Mouse (Mus musculus) embryo, embryonic 11.5 days (tissue): ENCODE data around the gene Cct7.
"Not testable (repeated sequence)": the region's sequence is repeated elsewhere in the genome, so short reads cannot be mapped to it uniquely, and the experiment has no call there.

Experiments used
- DNase-seq: peaks from one replicate; pipeline ENCODE4 v3.0.0-alpha.2; 2012; ENCODE audit warnings: low read depth, low spot score

Cct7 gene

DNA sequence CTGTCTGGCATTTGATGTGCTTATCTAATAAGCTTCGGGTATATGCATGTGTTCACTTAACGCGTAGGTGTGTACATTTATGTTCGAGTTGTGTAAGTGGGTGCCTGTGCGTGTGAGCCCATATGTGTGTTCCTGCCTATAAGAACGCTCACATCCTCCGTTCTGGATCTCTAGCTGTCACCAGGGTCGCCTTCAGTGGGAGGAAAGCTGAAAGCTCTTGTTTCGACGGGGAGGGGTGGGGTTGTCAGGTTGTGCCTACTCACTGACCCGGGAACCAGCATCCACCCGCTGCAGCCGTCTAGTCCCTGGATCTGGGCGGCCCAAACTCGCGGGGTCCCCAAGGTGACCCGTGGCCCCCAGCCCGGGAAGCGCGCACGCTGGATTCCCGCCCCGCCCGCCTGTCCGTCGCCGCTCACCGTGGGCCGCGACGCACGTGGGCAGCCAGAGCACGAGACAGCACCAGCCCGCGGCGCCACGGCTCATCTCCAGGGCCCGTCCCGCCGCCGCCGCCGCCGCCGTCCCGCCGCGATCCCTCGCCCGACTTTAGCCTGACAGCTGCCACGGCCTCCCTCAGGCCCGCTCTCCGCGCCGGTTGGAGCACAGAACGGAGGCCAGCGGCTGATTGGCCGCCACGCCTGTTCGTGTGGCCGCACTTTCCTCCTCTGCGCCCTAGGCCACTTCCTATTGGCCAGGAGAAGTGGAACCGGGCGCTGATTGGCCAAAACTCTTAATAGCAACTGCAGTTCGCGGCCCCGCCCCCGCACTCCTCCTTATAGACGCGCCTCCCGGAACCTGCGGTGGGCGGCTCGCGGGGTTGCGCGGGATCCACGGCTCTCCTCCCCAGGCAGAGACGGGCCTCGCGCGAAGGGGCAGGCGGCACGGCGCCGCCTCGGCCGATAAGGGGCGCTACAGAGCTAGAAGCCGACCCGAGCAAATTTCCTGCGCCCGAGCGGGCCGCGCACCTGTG, at the start of gene Cct7:
TSS of gene Cct7 (plus strand) at position 818 of the 967 bp plus-strand sequence.
- DNase-seq, result peak; percentile 99

- no peak for DNase-seq
Measured at GRCm38 (mm10) chr6:85402613-85403012, 48.7 kb upstream of the Cct7 start.

DNA sequence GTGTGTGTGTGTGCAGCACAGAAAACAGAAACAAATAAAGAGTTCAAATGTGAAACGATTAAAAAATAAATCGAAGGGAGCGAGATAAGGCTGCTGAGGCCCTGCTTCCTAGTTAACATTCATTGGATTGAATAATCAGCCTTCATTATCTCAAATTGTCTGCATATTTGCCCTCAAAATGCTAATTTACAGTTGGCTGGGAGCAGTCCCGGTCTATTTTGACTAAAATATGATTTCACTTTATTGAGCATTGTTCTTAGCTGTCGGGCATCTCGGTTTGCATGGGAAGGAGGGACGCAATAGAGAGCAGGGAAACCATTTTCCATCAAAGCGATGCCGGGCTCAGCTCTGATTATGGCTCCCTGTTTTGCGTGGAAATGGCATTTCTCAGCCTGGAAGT, 48.3 kb upstream of the Cct7 start:
- DNase-seq, result no peak

GRCm38 (mm10) chr6:85409003-85409402, 42.3 kb upstream of the Cct7 start:
- DNase-seq, result no peak

- peak; percentile 67 for DNase-seq
Measured at GRCm38 (mm10) chr6:85410771-85411273, 40.5 kb upstream of the Cct7 start.

- no peak for DNase-seq
Measured at GRCm38 (mm10) chr6:85415829-85416228, 35.5 kb upstream of the Cct7 start.

- no peak for DNase-seq
Measured at GRCm38 (mm10) chr6:85419150-85419549, 32.2 kb upstream of the Cct7 start.

DNA sequence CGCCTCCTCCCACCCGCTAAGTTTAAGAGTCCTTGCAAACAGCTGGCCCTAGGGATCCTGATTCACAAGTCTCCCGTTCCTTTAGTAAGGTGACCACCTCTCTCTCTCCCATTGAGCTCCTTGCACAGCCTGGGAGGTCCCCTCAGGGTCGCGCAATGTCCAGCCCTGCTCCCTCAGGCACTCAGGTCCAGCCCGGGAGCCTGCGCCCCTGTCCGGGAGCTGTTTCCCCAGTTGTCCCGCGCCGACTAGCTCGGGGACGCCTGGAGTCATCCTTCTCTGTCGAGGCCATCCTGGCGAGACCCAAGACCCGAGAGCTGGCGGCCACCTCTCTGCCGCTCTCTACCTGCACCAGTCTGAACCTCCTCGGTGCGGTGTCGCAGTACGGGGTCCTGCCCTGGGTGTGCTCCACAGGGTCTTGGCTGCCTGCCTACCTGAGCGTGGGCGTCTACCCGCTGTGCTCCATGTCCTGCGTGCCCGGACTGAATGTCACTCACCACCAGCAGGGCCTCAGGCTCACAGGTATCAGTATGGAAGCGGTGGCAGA, 27.4 kb upstream of the Cct7 start, which contains the start of gene Noto:
TSS of gene Noto (plus strand) at position 51 of the 544 bp plus-strand sequence.
- no peak for DNase-seq

DNA sequence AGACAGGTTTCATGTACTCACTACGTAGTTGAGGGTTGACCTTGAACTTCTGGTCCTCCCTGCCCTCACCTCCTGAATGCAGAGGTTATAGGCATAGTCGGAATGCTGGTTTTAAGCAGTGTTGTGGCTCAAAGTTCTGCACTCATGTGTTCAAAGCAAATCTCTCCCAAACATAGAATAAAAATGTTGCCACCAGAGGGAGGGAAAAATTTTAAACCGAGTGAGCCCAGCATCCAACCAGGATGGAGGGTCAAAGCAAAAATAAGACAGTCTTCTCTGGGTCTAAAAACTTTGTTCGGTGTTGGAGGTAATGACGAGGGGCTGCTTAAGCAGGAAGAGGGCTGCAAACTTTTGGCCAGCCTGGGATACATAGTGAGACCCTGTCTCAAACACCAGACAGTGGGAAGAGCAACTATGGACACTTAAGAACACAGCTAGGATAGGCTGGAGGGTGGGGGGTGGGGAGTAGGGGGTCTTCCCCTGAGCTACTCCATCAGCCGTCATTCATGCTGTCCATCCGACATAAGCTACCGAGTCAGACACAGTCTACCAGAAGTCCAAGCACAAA, 20.0 kb upstream of the Cct7 start:
- no peak for DNase-seq

DNA sequence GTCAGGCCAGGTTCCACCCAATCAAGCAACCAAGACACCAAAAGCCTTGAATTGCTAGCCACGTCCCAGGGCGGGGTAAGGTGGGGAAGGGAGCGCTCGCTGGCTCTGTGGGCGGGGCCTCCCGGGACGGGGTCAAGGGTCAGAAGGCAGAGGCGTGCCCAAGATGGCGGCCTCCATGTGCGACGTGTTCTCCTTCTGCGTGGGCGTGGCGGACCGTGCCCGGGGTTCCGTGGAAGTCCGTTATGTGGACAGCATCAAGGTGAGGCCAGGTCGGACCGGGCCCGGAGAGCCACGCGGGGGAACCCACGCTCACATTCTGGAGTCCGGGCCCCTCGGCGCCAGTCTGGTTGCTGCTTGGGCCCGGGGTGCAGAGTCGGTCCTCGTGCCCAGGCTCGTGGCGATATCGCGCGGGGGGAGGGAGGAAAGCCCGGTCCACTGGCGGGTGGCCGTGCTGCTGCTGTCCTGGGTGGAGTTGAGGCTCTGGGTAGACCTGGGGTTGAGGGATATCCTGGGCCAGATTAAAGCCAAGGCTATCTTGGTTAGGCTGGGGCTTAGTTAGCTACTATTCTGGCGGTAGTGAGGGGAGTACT, 19.4 kb upstream of the Cct7 start, which contains the start of gene Smyd5:
TSS of gene Smyd5 (plus strand) at position 148 of the 590 bp plus-strand sequence.
- DNase-seq, result peak; percentile 81

DNA sequence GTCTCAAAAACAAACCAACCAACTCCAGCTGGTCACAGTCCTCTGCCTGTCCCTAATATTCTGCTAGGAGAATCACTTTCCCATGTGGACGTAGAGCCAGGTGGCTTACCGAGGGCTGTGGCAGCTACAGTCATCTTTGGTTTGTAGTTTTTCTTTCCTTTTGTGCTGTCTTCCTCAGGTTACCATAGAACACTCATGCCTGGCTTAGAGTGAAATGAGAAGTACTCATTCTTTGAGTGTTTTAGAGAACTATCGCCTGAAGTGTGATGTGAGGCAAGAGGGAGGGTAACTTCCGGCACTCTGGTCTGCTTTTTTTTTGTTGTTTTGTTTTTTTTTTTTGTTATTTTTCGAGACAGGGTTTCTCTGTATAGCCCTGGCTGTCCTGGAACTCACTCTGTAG, 17.4 kb upstream of the Cct7 start:
- no peak for DNase-seq

DNA sequence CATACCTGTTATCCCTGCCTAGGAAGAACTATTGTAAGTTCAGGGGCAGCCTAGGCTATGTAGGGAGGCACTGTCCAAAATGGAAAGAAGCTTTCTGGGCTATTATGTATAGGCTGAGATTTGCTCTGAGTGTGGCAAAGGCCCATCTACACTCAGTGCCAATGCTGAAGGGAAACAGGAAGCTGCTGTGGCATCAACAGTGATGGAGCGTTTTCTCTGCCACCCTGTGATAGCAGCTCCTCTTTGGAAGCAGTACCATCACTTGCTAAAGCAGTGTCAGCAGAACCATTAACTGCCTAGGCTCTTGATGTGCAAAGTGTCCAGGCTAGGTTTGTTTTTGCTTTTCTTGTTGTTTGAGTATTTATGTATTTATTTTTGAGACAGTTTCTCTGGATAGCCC, 15.1 kb upstream of the Cct7 start:
- DNase-seq, result no peak

DNA sequence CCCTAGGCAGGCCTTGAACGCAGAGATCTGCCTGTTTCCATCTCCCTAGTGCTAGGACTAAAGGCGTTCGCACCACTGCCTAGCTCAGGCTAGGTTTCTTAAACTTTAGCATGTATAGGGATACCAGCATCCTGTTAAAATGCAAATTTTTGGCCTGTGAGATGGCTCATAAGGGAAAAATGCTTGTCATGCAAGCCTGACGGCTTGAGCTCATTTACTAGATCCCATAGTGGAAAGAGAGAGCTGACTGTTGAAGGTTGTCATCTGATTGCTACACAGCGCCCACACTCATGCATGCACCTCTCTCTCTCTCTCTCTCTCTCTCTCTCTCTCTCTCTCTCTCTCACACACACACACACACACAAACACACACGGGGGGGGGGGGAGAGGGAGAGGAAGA, 14.7 kb upstream of the Cct7 start:
- DNase-seq, result no peak

- DNase-seq, result no peak
Measured at GRCm38 (mm10) chr6:85441142-85441541, 10.2 kb upstream of the Cct7 start.

DNA sequence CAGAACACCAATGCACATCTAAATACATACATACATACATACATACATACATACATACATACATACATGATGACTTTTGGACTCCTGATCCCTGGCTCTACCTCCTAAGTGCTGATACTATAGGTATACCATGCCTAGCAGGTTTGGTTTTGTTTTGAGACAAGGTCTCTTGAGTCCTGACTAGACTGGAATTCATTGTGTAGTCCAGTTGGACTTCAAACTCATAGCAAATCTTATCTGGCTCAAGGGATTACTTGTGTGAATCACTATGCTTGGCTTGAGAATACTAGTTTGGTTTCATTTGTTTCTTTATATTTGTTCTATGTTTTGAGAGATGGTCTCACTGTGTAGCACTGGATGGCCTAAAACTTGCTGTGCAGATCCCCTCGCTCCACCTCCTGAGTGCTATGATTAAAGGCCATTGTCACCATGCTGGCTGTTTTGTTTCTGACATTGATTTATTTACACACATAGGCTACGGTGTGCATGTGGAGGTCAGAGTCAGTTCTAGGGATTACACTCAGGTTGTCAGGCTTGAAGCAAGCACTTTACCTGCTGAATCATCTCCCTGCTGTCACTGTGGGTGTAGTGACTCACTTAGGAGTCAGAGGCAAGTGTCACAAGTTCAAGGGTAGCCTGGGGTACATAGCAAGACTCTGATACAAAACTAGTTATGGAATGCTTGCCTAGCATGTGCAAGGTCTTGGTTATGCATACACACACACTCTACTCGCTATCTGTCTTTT, 7.7 kb upstream of the Cct7 start:
- no peak for DNase-seq

DNA sequence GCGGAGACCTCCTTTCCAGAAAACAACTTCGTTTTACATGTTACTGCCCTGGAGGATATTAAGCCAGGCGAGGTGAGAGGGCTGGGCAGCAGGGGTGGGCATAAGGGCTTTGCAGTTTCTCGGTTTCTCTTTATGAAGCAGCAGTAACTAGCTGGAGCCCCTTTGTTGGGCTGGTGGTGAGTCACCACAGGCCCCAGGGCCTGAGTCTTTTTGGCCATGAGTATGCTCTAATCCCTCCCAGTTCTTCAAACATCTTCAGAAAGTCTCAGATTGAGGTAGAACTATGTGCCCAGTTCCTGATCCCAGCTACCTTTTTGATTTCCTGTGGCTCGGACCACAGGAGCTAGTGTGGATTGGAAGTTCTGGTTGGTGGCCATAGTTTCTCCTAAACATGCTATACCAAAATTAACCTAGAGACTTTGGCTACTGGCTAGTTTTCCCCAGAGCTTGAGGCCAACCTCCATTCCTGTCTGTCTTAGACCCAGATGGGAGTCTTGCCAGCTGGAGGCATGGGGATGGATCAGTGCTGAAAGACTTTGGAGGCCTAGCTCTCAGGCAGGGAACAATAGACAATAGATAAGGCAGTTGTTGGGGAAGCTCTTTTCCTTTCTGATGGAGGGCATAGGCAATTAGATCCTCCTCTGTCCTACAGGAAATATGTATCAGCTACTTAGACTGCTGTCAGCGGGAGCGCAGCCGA, 6.9 kb upstream of the Cct7 start:
- DNase-seq, result no peak

- DNase-seq, result no peak
Measured at GRCm38 (mm10) chr6:85445286-85445685, 6.0 kb upstream of the Cct7 start.

DNA sequence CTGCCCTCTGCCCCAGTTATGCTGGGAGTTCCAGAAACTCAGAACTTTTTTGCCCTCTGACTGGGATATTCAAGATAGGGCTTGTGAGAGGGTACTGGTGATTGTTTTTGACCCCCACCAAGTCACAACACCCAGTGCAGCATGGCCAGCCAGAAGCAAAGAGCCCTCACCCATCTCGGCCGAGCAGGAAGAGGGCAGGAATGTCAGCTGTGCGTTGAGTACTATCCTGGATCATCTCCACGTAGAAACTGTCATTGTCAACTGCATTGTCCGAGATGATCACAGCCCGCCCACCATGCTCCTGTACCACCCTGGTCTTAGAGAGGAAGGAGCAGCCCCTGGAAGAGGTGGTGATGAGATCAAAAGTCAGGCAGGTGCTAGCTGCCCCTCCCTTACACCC, 4.0 kb upstream of the Cct7 start:
- DNase-seq, result no peak

DNA sequence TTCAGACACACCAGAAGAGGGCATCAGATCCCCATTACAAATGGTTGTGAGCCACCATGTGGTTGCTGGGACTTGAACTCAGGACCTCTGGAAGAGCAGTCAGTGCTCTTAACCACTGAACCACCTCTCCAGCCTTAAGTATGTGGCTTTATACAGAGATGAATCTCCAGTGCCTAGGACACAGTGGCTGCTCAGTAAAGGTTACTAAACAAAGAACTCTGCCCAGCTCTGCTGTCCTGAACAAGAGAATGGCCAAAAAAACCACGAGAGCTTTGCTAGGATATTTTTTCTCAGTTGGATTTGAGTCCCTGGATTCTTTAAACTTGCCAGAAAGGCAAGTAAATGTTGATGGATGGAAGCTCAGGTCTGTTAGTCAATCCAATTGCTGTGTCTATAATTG, 1.2 kb upstream of the Cct7 start:
- DNase-seq, result not testable (repeated sequence)

GRCm38 (mm10) chr6:85451664-85452410, 523 bp downstream of the Cct7 start, which contains the start of gene Pradc1:
TSS of gene Pradc1 (minus strand) at chr6:85451970.
- peak; percentile 94 for DNase-seq
